Mouse (Mus musculus) layer of hippocampus, postnatal 10 days (tissue): ENCODE measurements around the gene Aplp2. TPM values are rescaled to one million over a fixed set of nuclear protein-coding genes. Genes with fewer than 3 reads are reported as not detected.

Source experiments
- DNase-seq, 2 experiments: peaks; one replicate each; pipeline ENCODE4 v3.0.0; 2021; ENCODE audit warnings: low spot score in 2 of 2
- total RNA-seq, 2 experiments: library from RNA; stranded (reverse); gene quantifications; 2 replicates each; pipeline ENCODE4 v1.2.3; 2021

Gene Aplp2
- total RNA-seq, 2 experiments from 2014 or later: 420 to 448 TPM

GRCm38 (mm10) chr9:31226541-31226940 is 14.9 kb upstream of the Aplp2 start:
- DNase-seq: no peak

DNA sequence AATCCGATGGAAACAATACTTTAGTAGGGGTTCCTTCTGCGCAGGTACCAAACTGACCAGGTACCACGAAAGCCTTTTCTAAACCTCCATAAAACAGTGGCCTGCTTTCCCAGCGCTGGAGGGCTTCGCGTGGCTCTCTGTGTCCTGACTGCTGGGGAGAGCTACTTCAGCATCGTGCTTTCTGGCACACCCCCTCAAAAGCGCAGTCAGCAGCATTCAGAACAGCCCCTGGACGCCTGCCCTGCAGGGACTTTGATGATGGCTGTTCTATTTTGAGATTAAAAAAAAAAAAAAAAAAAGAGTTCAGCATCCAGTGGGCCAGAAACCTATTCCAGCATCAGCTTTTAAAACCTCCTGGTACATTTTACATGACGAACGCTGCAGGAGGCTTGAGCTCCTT is 14.2 kb upstream of the Aplp2 start:
- DNase-seq: peak; percentile 31 to 55

- DNase-seq: no peak
Measured at GRCm38 (mm10) chr9:31223475-31223874, 11.9 kb upstream of the Aplp2 start.

DNA sequence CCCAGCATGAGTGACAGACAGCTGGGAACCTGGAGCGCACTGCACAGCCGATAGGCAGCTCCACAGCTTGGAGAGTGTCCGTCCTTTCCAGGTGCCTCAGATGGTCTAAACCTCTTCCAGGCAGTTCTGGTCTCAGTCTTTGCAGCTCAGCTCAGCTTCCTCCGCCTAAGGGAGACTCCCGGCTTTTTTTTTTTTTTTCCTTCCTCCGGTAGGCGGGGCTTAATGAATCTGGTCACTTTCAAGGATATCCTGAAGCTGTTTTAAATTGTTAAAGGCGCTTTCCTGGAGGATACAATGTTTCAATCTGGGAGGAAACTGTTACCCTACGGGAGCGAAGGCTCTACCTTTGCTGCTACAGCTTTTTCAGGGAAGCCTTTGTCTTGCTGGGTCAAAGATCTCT is 9.6 kb upstream of the Aplp2 start:
- DNase-seq: no peak

GRCm38 (mm10) chr9:31217631-31218380 is 6.2 kb upstream of the Aplp2 start:
- no peak for DNase-seq

- DNase-seq: peak; percentile 21 to 41
Measured at GRCm38 (mm10) chr9:31212500-31213008, 939 bp upstream of the Aplp2 start.

DNA sequence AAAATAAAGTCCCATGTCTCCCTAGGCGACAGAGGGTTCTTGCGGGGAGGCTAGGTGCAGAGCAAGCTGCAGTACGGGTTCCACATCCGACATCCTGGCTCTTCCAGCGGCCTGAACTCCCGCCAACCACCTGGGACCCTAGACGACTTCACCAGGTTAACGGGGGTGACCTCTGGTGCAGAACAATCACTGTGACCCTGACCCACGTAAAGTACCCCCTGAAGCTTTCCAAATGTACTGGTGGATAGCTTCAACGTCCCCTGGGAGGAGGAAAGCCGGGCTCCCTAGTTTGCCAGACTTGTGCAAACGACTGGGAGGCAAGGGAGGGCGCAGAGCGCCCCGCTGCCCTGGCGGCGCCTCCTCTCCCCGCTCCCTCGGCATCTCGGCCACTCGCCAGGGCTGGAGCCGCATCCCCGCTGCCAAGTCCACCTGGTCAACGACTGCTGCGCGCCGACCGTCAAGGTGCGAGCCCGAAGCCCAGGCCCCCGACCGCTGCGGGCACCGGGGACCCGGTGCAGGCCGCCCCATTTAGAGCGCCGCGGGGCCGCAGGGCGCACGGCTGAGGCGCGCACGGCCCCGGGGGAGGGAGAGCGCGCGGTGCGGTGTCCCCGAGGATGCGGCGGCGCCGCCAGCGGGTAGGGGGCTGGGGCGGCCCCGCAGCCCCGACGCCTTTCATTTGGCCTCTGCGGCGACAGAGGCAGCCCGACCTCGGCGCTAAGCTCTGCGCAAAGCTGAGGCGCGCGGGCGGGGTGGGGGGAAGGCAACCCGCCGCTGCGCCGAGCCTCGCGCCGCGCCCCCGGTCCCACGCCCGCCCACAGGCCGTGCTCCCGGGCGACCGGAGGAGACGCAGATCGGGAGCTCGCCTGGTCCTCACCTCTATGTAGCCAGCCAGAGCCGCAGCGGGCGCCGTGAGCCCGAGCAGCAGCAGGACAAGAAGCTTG is 596 bp downstream of the Aplp2 start:
- peak; percentile 40 to 66 for DNase-seq

DNA sequence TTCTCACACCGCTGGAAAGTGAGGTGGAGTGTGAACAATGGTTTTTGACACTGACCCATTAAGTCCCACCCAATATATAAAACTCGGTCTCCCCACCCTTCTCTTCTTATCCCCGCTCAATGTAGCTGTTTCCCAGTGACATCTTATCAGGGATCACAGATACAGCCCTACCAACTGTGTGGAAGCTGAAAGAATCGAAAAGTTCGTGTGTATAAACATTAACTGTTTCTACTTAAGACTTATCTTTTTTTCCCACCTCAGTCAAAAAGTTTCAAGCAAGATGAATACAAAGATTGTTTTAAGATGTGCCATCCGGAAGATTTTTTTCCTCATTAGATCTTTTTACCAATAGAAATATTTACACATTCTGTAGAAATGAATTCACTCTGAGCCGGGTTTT is 1.5 kb downstream of the Aplp2 start:
- no peak for DNase-seq

DNA sequence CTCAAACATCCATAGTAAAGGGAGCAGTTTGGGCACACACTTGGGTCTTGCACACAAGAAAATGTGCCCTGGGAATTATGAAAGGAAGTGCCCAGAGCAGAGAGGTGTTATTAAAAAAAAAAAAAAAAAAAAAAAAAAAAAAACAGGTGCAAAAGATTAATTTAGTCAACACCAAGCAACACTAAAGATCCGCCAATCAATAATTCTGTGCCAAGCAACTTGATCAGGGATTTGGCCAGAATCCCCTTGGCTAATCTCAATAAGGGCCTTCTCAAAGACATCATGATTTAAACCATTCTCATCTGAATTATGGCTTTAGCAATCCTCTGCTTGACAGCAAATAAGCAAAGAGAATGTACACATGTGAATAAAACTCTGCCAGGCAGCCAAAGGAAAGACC is 2.1 kb downstream of the Aplp2 start:
- no peak for DNase-seq

DNA sequence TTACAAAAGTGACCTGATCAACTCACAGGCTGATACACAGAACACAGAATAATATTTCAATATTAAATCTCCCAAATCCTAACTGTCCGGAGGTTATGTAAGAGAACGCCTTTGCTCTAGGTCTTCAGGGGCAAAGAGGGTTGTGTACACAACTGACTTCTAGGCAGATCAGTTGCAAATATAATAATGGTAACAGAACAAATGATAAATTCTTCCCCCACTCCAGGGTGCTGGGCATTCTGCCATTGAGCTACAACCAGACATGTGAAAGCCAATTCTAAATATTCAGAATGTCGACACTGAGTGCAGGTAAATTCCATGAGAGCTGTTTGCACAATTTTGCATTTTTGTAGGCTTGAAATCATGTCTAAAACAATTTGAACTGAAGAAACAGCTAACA is 3.9 kb downstream of the Aplp2 start:
- DNase-seq: no peak

- DNase-seq: no peak
Measured at GRCm38 (mm10) chr9:31204722-31205121, 6.9 kb downstream of the Aplp2 start.

- DNase-seq: no peak
Measured at GRCm38 (mm10) chr9:31203571-31204210, 7.9 kb downstream of the Aplp2 start.

GRCm38 (mm10) chr9:31203068-31203467 is 8.5 kb downstream of the Aplp2 start:
- no peak for DNase-seq

- no peak for DNase-seq
Measured at GRCm38 (mm10) chr9:31198614-31199013, 13.0 kb downstream of the Aplp2 start.

DNA sequence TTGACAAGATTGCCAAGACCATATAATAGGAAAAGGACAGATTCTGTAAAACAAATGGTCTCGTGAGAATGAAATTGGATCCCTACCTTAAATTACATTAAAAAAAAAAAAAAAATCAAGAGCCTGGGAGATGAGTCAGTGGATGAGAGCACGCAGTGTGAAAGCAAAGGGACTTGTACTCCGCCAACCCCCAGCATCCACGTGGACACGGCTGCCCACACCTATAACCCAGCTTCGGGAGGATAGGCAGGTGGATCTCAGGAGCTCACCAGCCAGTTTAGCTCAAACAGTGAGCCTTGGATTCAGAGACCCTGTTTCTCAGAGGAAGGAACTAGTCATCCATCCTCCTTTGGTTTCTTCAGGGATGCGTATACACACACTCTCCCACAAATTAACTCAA is 13.8 kb downstream of the Aplp2 start:
- DNase-seq: no peak

GRCm38 (mm10) chr9:31196742-31197141 is 14.9 kb downstream of the Aplp2 start:
- no peak for DNase-seq

GRCm38 (mm10) chr9:31195573-31195972 is 16.0 kb downstream of the Aplp2 start:
- DNase-seq: no peak

- no peak for DNase-seq
Measured at GRCm38 (mm10) chr9:31192378-31192777, 19.2 kb downstream of the Aplp2 start.

DNA sequence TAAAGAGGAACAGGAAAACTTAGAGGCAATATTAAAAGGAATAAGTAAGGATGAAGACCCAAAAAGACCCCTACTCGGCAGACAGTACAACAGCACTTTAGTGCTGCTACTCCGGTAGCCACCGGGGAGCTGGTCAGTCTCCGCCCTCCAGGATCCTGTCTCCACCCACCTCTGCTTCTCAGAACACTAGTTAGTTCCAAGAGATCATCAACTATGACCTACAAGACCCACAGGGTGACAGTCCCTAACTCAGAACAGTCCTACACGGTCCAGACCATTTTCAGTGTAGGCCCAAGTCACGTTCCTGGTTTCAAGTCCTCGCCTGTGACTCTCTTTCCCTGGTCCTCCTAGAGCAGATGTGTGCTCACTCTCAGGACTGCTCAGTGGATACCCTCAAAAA is 20.1 kb downstream of the Aplp2 start:
- DNase-seq: no peak

- DNase-seq: no peak
Measured at GRCm38 (mm10) chr9:31189194-31189593, 22.4 kb downstream of the Aplp2 start.

DNA sequence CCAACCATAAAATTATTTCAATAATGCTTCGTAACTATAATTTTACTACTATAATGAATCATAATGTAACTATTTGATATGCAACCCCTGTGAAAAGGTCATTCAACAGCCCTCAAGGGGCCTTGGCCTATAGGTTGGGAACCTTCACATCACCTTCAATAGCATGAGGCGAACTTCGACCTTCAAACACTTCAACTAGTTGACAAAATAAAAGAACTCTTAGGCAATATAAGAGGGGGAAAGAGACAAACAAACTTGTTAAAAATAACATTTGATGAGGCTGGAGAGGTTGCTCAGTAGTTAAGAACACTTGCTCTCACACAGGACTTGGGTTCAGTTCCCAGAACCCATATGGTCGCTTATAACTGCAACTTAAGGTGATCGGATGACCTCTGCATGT is 27.2 kb downstream of the Aplp2 start:
- DNase-seq: no peak

GRCm38 (mm10) chr9:31183061-31183460 is 28.6 kb downstream of the Aplp2 start:
- no peak for DNase-seq
